ENCODE assay signal across 13 mouse cellular contexts in genomic region chr10:126371881-126372280, GRCm38 (mm10).
"Had no signal": no experiment of that assay in that cellular context is flagged by ENCODE, and none has a peak within 500 bp of the region (broad histone marks: within the 10 kb centered on the region; RNA-seq: fewer than 3 reads in every experiment).

No protein-coding gene starts in this region.

- DNase-seq: gastrocnemius, postnatal 14 days; gastrocnemius, postnatal 36 days; heart, adult 18-20 months; heart, postnatal 10 days; heart, postnatal 36 days; kidney, adult 11 months; kidney, adult 2 months; kidney, adult 9 months; kidney, postnatal 14 days; kidney, postnatal 36 days; layer of hippocampus, adult 9-11 months; layer of hippocampus, postnatal 36 days; left cerebral cortex, postnatal 4 days had no signal
